8 mouse cellular contexts compared by ENCODE assay signal in genomic region chr17:28802006-28802481, GRCm38 (mm10). TPM values are rescaled to one million over a fixed set of nuclear protein-coding genes. Genes with fewer than 3 reads are reported as not detected.
DNase-seq lines count a peak whose midpoint lies in the region; ATAC-seq lines count a peak whose summit lies in the region.

No protein-coding gene starts in this region.

- peaks cover 2% of the 10 kb centered on the region; the same call in 1 of the 2 replicates for H3K4me1 ChIP-seq in neural tube, embryonic 11.5 days (ENCODE audit: control insufficient read depth, insufficient read depth, low read length)
- peaks cover 32% of the 10 kb centered on the region for H3K4me1 ChIP-seq in hindbrain, embryonic 10.5 days (replicated peaks)
- H3K4me1 ChIP-seq in midbrain, embryonic 11.5 days (ENCODE audit: control insufficient read depth, insufficient read depth, low read length), result peaks cover 25% of the 10 kb centered on the region

- peak; percentile 78 for DNase-seq in cerebellum, adult 9-11 months
- DNase-seq in neural tube, embryonic 11.5 days (ENCODE audit: low spot score), result peak; percentile 20
- no peak for DNase-seq in neural tube, embryonic 10.5 days (ENCODE audit: extremely low spot score, low spot score)
- peak; percentile 53 for DNase-seq in hindbrain, embryonic 10.5 days (ENCODE audit: low spot score)
- no peak for DNase-seq in midbrain, embryonic 11.5 days (ENCODE audit: low spot score, missing footprints)
- DNase-seq in urinary bladder, postnatal 14 days (ENCODE audit: low spot score), result no peak
- no peak for DNase-seq in frontal cortex, postnatal 25 days (ENCODE audit: low spot score in 2 of 2)

- H3K4me3 ChIP-seq in neural tube, embryonic 11.5 days (ENCODE audit: low read depth, low read length), result peak overlapping the region; percentile 96
- H3K4me3 ChIP-seq in hindbrain, embryonic 10.5 days, result peak overlapping the region; percentile 89
- H3K4me3 ChIP-seq in midbrain, embryonic 11.5 days (ENCODE audit: low read depth, low read length), result peak overlapping the region; percentile 100

- H3K27me3 ChIP-seq in neural tube, embryonic 11.5 days (ENCODE audit: control insufficient read depth, insufficient read depth, low read length), result no peaks in the 10 kb centered on the region
- H3K27me3 ChIP-seq in hindbrain, embryonic 10.5 days (ENCODE audit: insufficient read depth, poor library complexity, severe bottlenecking), result no peaks in the 10 kb centered on the region
- H3K27me3 ChIP-seq in midbrain, embryonic 11.5 days (ENCODE audit: control insufficient read depth, insufficient read depth, low read length), result no peaks in the 10 kb centered on the region

- H3K4me2 ChIP-seq in neural tube, embryonic 11.5 days (ENCODE audit: low read depth), result peak overlapping the region; percentile 66
- peak overlapping the region; percentile 63 for H3K4me2 ChIP-seq in midbrain, embryonic 11.5 days

- H3K9ac ChIP-seq in neural tube, embryonic 11.5 days (ENCODE audit: low read length), result peak overlapping the region; percentile 70
- H3K9ac ChIP-seq in midbrain, embryonic 11.5 days (ENCODE audit: low read length), result peak overlapping the region; percentile 100

- H3K36me3 ChIP-seq in neural tube, embryonic 11.5 days (ENCODE audit: control insufficient read depth, insufficient read depth, low read length), result peaks cover 9% of the 10 kb centered on the region
- peaks cover 30% of the 10 kb centered on the region for H3K36me3 ChIP-seq in hindbrain, embryonic 10.5 days
- peaks cover 12% of the 10 kb centered on the region for H3K36me3 ChIP-seq in midbrain, embryonic 11.5 days (ENCODE audit: control insufficient read depth, insufficient read depth, low read length)

- no peak overlapping the region for H3K27ac ChIP-seq in neural tube, embryonic 11.5 days (ENCODE audit: low read depth, low read length)
- peak overlapping the region; percentile 100 for H3K27ac ChIP-seq in hindbrain, embryonic 10.5 days
- no peak overlapping the region for H3K27ac ChIP-seq in midbrain, embryonic 11.5 days (ENCODE audit: low read depth, low read length)

- no peaks in the 10 kb centered on the region for H3K9me3 ChIP-seq in neural tube, embryonic 11.5 days (ENCODE audit: control insufficient read depth, low read length)
- H3K9me3 ChIP-seq in hindbrain, embryonic 10.5 days, result no peaks in the 10 kb centered on the region
- H3K9me3 ChIP-seq in midbrain, embryonic 11.5 days (ENCODE audit: control insufficient read depth, low read length), result no peaks in the 10 kb centered on the region

- no peak for ATAC-seq in cerebellum, adult (ENCODE audit: insufficient number of reproducible peaks, low FRiP score, low TSS enrichment)
- ATAC-seq in neural tube, embryonic 11.5 days (ENCODE audit: insufficient read depth, low FRiP score, low TSS enrichment), result peak; percentile 15
- peak; percentile 23 for ATAC-seq in midbrain, embryonic 11.5 days (ENCODE audit: low FRiP score)

- 1% methylated on average over 18 of the region's 18 CpGs for WGBS in neural tube, embryonic 11.5 days
- 1% methylated on average over 18 of the region's 18 CpGs for WGBS in hindbrain, embryonic 10.5 days
- 1% methylated on average over 18 of the region's 18 CpGs for WGBS in midbrain, embryonic 11.5 days

RNA-seq across cellular contexts. Expression of gene Brpf3, which starts 1.2 kb away (rescaled TPM):
- 9.0 and 9.3 TPM in 2 replicates for polyA plus RNA-seq in neural tube, embryonic 11.5 days (2014; fragmentation: Nextera tagmentation; extraction: Ambion mirVana)
- polyA plus RNA-seq in hindbrain, embryonic 10.5 days (2016; fragmentation: Nextera tagmentation; extraction: Ambion mirVana), result 9.8 and 12.2 TPM in 2 replicates
- 6.5 and 9.7 TPM in 2 replicates for polyA plus RNA-seq in midbrain, embryonic 11.5 days (2014; fragmentation: Nextera tagmentation; extraction: Ambion mirVana)

RNA-seq across cellular contexts. Expression of gene Mapk13, which starts 32.9 kb away (rescaled TPM):
- 1.8 and 2.7 TPM in 2 replicates for polyA plus RNA-seq in neural tube, embryonic 11.5 days (2014; fragmentation: Nextera tagmentation; extraction: Ambion mirVana)
- polyA plus RNA-seq in hindbrain, embryonic 10.5 days (2016; fragmentation: Nextera tagmentation; extraction: Ambion mirVana), result 3.9 and 8.9 TPM in 2 replicates
- 1.1 and 1.2 TPM in 2 replicates for polyA plus RNA-seq in midbrain, embryonic 11.5 days (2014; fragmentation: Nextera tagmentation; extraction: Ambion mirVana)

RNA-seq across cellular contexts. Expression of gene Pnpla1, which starts 56.2 kb away (rescaled TPM):
- not detected in 2 replicates for polyA plus RNA-seq in neural tube, embryonic 11.5 days (2014; fragmentation: Nextera tagmentation; extraction: Ambion mirVana)
- not detected in 2 replicates for polyA plus RNA-seq in hindbrain, embryonic 10.5 days (2016; fragmentation: Nextera tagmentation; extraction: Ambion mirVana)
- polyA plus RNA-seq in midbrain, embryonic 11.5 days (2014; fragmentation: Nextera tagmentation; extraction: Ambion mirVana), result not detected in 2 replicates

Comparison
In these comparisons a context has a peak if more than half of its experiments do, and no peak if none do; other contexts are left out.
1. DNase-seq: peak in cerebellum, adult 9-11 months (single experiment), neural tube, embryonic 11.5 days (single experiment) and hindbrain, embryonic 10.5 days (single experiment); none in neural tube, embryonic 10.5 days (single experiment), midbrain, embryonic 11.5 days (single experiment), urinary bladder, postnatal 14 days (single experiment) and frontal cortex, postnatal 25 days (0 of 2).
2. Peak in every context shown above with its lines, with median percentiles within 50 percentile points of each other: H3K4me3 ChIP-seq.